Mouse (Mus musculus) CH12.LX (cell line): Measurements from ENCODE around the gene Wbp2.

Source experiments
- CHD1 ChIP-seq: IDR thresholded peaks from 2 replicates; pipeline ENCODE4 v1.6.1; 2012; ENCODE audit warnings: low read depth, low read length, improper control_type of control experiment, inconsistent platforms
- CTCF ChIP-seq, 2 experiments: IDR thresholded peaks in 1 of 2; conservative IDR thresholded peaks in 1 of 2; 2 replicates each; pipeline ENCODE4 v1.5.1; 2011 to 2012; ENCODE audit warnings: low read depth in 2 of 2, low read length in 2 of 2, improper control_type of control experiment in 1 of 2, inconsistent platforms in 1 of 2, mild to moderate bottlenecking in 1 of 2, moderate library complexity in 1 of 2
- MXI1 ChIP-seq: IDR thresholded peaks from 2 replicates; pipeline ENCODE4 v1.6.1; 2011; ENCODE audit warnings: mild to moderate bottlenecking, low read depth, low read length, improper control_type of control experiment
- MYC ChIP-seq: IDR thresholded peaks from 2 replicates; pipeline ENCODE4 v1.6.1; 2011; ENCODE audit warnings: low read depth, mild to moderate bottlenecking, improper control_type of control experiment, low read length
- POLR2A ChIP-seq: IDR thresholded peaks from 2 replicates; pipeline ENCODE4 v1.6.1; 2011; ENCODE audit warnings: low read depth, mild to moderate bottlenecking, improper control_type of control experiment, low read length
- RCOR1 ChIP-seq: conservative IDR thresholded peaks from 2 replicates; pipeline ENCODE4 v1.6.1; 2012; ENCODE audit warnings: low read depth, mild to moderate bottlenecking, inconsistent platforms, low read length, improper control_type of control experiment
- USF2 ChIP-seq: conservative IDR thresholded peaks from 2 replicates; pipeline ENCODE4 v1.6.1; 2011; ENCODE audit warnings: low read depth, low read length, improper control_type of control experiment

DNA sequence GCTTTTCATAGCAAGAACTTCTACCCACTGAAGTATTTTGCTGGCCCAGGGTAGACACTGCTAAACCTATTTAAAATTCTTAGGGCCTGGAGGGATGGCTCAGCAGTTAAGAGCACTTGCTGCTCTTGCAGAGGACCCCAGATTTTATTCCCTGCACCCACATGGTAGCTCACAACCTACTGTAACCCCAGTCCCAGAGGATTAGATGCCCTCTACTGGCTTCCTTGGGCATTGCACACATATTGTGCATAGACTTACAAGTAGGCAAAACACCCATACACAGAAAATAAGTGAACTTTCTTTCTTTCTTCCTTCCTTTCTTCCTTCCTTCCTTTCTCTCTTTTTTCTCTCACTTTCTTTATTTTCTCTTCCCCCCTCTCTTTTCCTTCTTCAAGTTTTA is 31.0 kb upstream of the Wbp2 start:
- TF ChIP-seq USF2 (no peak), CHD1 (no peak), RCOR1 (no peak), POLR2A (no peak), CTCF (conservative IDR thresholded peaks at IDR 0.05 in 1 of 2, IDR thresholded peaks at IDR 0.05 in 1 of 2; ENCODE audit: low read depth in 2 of 2, low read length in 2 of 2) (peak; percentile 44 to 53; a peak in 3 of 4 replicates), MXI1 (no peak), MYC (no peak)
